Mouse (Mus musculus): ENCODE results near the gene Traf1.

Gene Traf1

DNA sequence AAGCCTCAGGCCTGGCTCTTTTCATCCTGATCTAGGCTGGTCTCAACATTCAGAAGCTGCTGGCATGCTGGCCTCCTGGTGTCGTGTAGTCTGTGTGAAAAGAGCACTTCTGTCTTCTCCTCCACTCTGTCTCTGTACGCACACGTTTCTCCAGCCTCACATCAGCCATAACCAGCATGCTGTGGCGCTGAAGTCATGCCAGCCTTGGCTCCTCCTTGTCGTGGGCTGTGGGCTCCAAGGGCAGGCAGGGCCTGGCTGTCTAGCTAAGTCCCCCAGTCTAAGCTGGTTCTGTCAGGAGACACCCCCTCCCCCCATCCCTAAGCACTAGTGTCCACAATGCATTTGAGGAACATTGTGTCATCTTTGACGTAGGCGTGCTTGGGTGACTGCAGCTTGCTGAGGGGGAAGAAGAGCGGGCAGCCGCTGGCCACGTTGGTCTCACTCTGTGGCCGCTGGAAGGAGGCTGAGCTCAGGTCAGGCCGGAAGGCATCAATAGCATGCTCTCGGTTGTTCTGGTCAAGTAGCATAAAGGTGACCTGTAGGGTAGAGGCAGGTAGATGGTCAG, 17.9 kb downstream of the Traf1 start:
- in situ Hi-C loops (cut with MboI, MseI), result no loop called here

DNA sequence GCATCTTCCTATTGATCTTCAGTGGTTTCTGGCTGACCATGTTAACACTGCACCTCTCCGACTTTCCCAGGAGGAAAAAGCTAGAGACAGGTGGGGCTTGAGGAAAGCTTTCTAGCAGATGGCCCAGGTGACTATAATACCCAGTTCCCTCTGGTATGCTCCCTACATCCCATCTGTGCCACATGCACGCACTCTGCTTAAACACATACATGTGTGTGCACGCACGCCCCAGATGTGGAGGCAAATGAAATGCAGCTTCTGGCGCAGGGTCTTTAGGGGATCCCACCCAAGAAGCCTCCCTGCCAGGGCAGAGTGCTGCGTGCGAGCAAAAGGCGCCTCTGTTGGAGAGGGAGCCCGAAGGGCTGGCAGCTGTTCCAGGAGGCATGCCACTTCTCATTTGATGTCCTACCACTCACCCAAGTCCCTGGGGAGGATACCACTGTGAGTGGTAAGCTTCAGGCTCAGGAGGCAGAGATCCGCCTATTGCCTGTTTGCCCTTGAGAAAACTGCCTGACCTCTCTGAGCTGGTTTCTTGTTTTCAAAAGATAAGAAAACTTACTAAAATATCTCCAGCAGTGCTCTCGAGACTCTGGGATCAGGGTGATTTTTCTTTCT, 20.4 kb downstream of the Traf1 start:
- in situ Hi-C loops (cut with MboI, MseI), result no loop called here

DNA sequence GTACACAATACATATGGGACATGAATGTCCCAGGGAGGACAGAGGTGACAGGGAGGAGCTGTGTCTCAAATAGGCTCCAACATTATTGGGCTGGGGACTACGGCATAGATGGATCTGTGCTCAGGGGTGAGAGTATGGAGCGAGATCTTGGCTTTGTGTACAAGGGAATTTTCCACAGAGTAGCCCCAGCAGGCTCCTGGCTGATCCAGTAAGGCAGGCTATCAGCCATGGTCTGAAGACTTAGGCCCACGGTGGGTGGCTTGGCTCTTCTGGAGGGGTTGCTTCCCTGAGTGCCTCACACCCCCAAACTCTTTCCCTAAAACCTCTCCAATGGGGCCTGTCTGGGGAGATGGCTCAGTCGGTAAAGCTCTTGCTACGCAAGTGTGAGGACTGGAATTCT, 21.3 kb downstream of the Traf1 start:
- in situ Hi-C loops (cut with MboI, MseI), result no loop called here

DNA sequence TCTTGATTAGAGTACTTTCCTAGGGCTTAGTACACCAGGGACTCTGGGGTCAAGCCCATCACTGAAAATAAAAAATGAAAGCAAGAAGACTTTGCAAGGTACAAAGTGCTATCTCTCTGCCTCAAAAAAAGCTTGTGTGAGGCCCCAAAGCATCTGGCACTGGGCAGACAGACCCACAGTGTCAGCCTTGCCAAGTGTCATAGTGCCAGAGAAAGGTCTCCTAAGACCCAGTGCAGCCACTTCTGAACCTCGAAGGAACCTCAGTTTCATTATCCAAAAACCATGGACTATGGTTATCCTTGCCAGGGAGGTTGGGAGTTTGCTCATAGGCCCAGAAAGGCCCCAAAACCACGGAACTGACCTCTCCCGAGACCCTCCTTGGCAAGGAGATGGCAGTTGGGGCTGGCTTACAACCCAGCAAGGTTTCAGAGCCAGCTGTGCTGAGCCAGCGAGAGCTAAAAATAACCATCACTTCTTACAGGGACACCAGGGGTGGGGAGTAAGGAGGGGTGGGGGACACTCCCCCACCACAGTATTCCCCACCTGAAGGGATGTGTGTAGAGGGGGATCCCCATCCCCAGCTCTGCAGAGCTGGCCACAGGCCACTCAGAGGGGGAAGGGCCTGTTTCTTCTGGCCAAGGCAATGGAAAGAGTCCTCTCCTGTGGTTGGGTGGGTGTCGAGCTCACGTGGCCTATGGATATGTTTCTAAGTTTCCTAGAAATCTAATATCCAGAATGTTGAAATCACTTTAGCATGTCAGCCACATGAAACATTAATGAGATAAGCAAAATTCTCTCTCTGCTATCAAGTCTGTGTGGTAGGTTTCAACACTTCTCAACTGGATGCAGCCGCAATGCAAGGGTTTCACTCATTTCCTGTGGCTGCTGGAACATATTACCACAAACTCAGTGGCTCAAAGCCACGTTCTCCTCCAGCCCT, 23.0 kb downstream of the Traf1 start:
- in situ Hi-C loops (cut with MboI, MseI), result no loop called here

DNA sequence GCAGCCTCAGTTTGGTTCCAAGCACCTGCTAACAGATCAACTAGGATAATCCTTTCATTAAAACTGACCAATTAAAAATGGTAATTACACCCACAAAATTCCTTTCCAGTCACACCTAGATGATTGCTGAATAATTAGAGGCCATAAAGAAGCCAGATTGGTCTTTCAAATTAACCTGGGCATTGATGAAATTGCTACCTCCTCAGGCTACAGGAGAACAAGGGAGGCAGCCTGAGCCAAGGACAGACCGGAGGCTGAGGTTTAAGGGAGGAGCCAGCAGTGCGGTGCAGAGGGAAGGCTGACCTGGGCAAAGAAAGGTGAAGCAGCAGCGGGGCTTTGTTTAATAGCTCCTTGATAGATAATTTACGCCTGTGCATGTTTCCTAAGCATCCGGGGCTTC, 24.1 kb downstream of the Traf1 start:
- in situ Hi-C loops (cut with MboI, MseI), result no loop called here

DNA sequence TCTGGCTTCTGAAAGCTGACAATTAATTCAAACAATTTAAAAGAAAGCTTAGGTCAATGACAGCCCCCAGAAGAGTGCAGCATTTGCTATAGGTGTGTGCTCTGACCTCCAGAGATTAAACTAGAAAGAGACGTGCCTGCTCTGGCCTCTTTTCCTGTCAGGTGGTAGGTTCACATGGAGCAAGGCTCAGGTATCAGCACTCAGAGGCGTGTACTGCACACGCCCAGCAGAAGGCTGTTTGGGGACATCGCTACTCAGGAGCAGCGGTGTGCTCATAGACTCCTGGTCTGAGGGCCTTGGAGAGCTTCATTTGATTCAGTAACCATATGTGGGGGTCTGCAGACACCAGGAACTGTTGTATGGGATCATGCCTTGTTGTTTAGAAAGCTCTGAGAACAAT, 34.3 kb downstream of the Traf1 start:
- in situ Hi-C loops (cut with MboI, MseI), result no loop called here

DNA sequence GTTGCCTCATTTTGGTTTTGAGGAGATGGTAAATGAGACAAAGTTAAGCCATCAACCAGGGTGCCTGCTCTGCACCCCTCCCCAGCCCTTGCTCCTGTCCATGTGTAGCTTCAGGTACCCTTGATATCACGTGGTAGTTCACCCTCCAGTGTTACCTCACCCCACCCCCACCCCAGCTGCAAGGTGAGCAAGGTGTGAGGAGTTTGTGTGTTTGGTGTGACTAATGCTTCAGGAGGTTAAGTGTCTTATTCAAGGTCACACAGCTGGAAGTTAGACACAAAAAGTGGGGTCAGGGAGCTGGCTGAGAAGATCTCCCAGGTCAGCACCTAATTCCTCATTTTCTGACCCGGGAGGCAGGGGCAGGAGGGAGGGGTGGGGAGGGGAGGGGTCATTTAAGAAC, 38.8 kb downstream of the Traf1 start:
- in situ Hi-C loops (cut with MboI, MseI), result no loop called here

DNA sequence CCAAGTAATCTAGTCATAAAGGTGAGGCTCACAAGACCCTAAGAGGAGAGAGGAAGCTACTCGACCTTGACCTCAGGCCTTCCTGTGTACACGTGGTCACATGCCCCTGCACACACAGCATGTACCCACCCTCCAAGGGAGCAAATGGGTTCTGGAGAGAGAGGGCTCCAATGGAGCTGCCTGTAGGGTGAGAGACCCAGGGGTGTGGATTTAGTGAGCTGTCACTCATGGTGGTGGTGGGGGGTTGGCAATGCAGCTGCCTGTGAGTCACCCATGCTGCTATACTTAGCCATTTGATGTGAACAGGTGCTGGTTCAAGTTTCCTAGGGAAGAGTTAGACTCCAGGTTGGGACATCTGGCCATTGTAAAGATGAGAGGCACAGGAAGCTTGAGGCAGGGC, 41.4 kb downstream of the Traf1 start:
- in situ Hi-C loops (cut with MboI, MseI), result no loop called here

DNA sequence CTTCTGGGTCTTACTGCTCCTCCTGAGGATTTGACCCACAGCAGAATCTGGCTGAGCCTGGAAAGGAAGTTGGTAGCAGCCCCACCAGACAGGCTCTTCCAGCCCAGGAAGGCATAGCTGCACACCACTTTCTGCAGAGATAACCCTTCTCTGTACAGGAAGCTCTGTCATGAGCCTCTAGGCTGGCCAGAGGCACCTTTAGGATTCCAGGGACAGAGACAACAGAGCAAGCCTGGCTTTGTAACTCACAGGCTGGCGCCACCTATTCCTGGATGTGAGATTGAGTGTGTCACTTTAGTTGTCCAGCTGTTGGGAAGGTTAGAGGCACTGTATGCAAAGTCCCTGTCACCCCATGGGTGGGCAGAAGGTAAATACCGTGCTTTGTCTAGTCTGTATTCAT, 46.5 kb downstream of the Traf1 start:
- in situ Hi-C loops (cut with MboI, MseI), result no loop called here

DNA sequence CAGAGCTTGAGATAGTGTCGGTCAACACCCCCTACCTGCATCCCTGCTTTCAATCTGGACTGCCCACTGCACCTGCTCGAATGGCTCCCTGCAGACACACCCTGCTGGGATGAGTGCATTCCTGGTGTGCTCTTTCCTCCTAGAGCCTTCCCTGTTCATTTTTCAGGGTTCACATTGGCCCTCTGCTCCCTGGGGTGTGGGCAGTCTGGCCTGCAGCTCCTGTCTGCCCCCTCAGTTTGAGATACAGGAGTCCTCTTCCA, 46.8 kb downstream of the Traf1 start:
- in situ Hi-C loops (cut with MboI, MseI), result no loop called here

DNA sequence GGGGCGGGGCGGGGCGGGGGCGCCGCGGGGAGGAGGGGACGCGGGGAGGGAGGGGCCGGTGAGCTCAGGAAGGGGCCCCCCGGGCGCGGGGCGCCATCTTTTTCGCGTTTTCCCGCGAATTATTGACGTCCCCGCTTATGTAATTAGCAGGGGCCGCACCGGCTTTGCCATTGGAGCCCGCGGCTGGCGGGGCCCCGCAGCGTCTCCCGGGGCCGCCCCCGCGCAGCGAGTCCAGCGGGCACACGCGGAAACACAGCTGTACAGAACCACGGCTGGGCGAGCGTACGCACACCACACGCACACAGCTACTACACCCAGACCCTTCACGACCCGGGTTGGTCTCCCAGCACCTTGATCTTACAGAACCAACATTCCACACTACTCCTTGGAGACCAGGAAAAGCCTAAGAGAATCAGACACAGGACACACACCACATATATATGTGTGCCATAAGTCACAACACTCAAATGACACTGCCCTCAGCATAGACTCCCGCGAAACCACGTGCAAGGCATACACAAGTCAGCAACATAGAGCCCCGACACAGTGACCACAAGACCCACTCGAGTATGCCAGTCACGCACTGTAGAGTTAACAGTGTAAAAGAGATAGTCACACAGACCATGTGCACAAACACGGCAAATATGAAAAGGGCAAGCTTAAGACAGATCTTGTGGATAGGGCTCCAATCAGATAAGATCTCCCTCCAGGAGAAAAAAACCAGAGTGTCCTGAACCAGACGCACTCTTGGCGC, 47.3 kb downstream of the Traf1 start:
- in situ Hi-C loops (cut with MboI, MseI), result no loop called here

DNA sequence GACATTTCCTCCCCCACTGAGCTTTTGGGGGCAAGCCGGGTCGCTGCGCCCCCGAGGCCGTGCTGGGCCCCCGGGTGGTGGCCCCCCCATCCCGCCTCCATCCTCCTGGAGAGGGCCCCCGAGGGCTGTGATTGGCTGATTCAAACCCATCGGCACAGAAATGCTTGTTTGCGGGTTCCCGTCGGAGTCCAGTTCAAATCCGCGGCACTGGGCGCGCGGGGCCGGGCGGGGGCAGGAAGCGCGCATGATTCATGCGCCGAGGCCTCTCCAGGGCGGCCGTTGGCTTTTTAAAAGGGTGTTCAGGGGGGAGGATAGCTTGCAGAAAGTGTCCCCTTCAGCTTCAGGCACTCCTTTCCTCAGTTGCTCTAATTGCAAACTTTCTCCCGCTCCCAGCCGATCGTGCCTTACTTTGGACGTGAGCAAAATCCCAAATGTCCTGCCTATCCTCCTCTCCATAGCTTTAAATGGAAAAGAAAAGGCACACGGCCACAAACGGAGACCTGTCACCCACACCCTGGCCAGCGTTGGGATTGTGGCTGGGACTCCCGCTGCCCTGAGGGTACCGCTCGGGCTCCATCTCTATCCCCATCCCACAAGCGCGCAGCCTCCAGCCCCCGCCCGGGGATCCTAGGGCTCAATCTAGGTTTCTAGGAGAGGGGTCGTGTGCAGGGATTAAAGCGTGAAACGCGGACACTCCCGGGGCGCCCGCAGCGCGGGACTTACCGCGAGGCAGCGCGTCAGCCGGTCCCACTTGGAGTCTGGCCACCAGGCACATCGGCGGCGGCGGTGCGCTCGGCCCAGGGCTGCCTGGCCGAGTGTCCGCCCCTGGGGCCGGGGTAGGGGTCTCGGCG, 48.1 kb downstream of the Traf1 start, which contains the start of gene Phf19:
TSS of gene Phf19 (minus strand) at position 809 of the 851 bp plus-strand sequence.
- in situ Hi-C loops (cut with MboI, MseI), result no loop called here

DNA sequence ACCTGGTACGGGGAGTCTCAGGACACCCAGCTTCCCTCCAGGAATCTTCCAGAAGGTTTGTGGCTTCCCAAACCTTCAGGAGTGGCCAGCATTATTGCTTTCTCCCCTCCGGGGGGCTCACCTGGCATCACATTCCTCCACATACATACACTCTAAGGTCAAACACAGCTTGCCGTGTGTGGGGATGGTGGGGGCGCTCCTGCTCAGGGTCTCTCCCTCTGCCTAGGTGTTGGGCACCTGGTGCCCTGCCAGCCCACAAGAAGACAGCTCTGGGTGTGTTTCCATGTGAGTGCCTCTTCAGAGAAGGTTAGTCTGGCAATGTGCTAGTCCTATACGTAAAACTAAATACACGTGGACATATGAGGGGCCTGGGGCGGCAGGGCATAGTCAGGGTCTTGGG, 49.0 kb downstream of the Traf1 start:
- in situ Hi-C loops (cut with MboI, MseI), result no loop called here

DNA sequence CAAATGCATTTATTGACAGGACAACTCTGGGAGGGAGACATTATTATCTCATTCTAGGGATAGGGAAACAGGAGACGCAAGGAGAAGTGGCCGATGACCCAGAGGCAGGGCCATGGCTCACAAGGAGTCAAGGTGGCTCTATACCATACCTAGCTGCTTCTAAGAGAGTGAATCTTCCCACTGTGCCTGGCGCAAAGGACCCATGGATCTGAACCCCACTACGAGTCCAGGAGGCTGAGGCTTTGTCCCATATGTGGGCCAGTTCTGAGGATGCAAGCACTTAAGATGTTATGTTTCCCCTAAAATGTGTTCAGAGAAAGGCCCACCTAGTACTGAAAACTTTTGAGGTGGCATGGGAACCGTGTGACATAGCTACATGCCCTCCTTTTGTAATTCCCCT, 49.7 kb downstream of the Traf1 start:
- in situ Hi-C loops (cut with MboI, MseI), result no loop called here

DNA sequence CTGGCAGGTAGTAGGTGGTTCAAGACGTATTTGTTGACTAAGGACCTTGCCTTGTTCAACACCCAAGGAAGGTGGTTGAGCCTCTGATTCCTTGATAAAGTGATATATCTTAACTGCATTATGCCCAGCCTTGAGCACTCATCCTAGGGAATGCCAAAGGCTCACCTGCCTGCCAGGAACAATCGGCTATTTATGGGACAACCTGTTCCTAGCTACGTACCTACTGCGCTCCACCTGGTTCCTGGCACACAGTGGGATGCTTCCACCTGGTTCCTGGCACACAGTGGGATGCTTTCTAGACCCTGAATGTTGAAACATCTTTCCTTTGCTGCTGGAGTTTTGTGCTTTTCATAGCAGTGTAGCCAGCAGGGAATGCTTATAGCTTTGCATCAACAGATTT, 51.9 kb downstream of the Traf1 start:
- in situ Hi-C loops (cut with MboI, MseI), result no loop called here

DNA sequence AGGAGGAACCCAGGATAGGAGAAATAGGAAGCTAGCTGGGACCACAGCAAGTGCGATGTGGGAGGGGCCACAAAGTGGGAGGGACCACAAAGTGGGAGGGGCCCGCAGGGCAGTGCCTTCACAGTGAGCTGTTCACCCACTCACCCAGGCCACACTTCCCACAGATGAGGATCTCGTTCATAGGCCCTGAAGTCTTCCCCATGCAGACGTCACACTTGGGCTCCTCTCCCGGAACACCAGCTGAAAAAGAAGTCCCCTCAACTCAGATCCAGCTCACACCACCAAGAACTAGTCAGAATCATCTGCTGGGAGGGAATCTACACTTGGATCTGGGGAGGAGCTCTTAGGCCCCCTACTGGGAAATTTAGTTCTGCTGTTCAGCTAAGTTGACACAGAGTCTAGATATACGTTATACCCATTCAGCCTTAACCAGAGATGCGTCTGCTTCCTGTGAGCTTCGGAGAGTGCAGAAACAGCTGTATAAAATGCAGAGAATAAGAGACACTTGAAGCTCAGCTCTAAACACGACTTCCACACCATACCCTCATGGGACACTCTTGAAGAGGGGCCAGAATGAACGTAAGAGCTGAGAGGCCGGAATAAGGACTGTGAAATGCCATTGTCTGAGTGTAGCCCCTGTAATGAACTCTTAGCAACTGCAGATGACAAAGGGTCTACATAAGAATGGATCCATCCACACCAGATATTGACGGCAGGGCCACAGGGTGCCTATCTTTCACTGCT, 54.5 kb downstream of the Traf1 start:
- in situ Hi-C loops (cut with MboI, MseI), result no loop called here

DNA sequence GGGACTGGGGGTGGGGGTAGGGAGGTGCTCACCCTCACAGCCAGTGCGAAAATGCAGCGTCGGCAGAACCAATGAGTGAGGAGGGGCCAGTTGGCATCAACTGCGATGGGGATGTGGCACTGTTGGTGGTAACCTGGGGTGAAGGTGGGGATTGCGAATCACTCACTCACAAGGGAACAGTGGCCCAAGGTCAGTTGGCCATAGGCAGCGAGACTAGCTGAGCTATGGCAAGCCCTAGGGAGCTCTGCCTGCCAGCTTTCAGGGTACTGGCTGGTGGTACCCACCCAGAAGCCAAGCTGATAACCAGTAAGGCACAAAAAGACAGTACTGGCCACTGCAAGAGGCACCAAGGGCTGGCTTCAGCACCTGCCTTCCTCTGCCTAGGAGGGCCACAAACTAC, 55.1 kb downstream of the Traf1 start:
- in situ Hi-C loops (cut with MboI, MseI), result no loop called here

DNA sequence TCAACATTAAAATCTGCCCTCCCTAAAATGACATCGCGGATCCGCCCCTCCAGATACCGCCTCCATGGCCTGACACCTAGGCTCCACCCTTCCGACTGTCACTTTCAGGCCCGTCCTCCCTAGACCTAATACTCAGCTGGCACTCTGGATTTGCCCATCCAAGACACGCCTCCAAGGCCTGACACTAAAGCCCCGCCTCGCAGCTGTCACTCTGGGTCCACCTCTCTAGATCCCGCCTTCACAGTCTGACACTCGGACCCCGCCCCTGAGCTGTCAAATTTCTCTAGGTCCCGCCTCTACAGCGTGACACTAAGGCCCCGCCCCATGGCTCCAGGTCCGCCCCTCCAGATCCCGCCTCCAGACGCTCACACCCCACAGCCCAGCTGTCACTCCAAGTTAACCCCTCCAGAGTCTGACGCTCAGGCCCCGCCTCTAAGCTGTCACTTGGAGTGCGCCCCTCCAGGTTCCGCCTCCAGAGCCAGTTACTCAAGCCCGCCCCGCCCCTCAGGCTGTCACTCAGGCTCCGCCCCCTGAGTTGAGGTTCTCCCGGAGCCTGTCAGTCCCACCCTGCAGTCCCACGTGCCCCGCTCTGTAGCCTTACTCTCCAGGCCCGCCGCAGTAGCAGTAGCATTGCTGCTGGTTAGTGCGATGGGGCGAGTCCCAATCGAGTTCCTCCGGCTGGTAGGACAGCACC, 56.6 kb downstream of the Traf1 start:
- in situ Hi-C loops (cut with MboI, MseI), result loop anchor here (5.0 kb wide), 1 partner anchor 52 kb away; no protein-coding TSS in a partner anchor

DNA sequence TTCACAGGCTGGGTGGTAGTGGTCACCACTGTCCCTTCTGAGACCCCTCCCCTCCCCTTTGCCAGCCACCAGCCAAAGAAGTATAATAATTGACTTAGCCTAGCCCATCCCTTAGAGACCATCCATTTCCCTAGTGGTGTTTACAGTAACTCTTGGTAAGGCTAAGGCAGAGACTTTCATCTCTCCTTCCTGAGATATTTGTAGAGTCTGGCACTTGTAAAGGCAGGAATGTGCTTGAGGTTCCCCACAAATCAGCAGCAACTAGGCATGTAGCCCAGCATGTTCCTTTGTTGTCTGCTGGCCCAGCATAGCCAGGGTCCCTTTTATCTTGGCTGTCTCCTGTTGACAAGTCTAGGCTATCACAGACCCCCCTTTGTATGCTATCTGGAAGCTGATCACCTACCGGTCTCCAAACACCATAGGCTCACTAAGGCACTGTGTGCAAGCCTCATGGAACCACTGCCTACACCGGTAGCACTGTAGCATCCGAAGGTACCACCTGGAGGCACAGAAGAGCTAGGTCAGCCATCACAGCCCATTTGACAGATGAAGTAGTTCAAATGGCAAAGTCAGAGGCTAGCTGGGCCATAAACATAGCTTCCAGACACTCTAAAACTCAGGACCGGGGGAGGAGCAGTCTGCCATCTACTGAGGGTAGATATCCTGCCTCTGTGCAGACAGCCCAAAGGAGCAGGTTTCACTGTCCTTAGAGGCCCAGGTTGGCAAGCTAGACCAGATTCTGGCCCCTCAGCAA, 57.7 kb downstream of the Traf1 start:
- in situ Hi-C loops (cut with MboI, MseI), result loop anchor here (5.0 kb wide), 1 partner anchor 53 kb away; no protein-coding TSS in a partner anchor
